16 mouse cellular contexts compared by ENCODE assay signal in genomic region chr8:127405815-127406214, GRCm38 (mm10).
DNase-seq lines count a peak whose midpoint lies in the region; TF ChIP-seq lines count a peak whose summit lies in the region.
"Had no signal": no experiment of that assay in that cellular context is flagged by ENCODE, and none has a peak within 500 bp of the region (broad histone marks: within the 10 kb centered on the region; RNA-seq: fewer than 3 reads in every experiment).

No protein-coding gene starts in this region.

- H3K27me3 ChIP-seq in kidney, adult 2 months (replicated peaks; ENCODE audit: control insufficient read depth, insufficient read depth, low read length): no peaks in the 10 kb centered on the region
- no peaks in the 10 kb centered on the region for H3K27me3 ChIP-seq in forebrain, embryonic 10.5 days (ENCODE audit: poor library complexity, severe bottlenecking)
- H3K27me3 ChIP-seq: heart, embryonic 13.5 days; hindbrain, embryonic 13.5 days; lung, embryonic 15.5 days; midbrain, embryonic 15.5 days had no signal

- peak; percentile 3 for DNase-seq in lung, postnatal 25 days (ENCODE audit: low spot score)
- no peak for DNase-seq in lung, postnatal 4 days
- DNase-seq in NIH3T3 (ENCODE audit: low read depth): peak; percentile 78
- DNase-seq in kidney, adult 2 months: peak; percentile 76
- peak; percentile 23 to 42 for DNase-seq in kidney, postnatal 4 days
- no peak for DNase-seq in forebrain, embryonic 10.5 days (ENCODE audit: extremely low spot score, low spot score)
- DNase-seq in gastrocnemius, postnatal 10 days: no peak
- DNase-seq: adrenal gland, postnatal 14 days; gastrocnemius, postnatal 14 days; retina, postnatal 1 day; spleen, adult 18-20 months had no signal

- no peak for TF ChIP-seq CTCF in kidney, adult 2 months (conservative IDR thresholded peaks at IDR 0.05; ENCODE audit: insufficient read depth, insufficient read length, low read depth, low read length)

- peak overlapping the region; percentile 39; the same call in 1 of the 2 replicates for H3K27ac ChIP-seq in kidney, adult 2 months (ENCODE audit: insufficient read depth, low read depth, low read length)
- no peak overlapping the region for H3K27ac ChIP-seq in forebrain, embryonic 10.5 days
- H3K27ac ChIP-seq: heart, embryonic 13.5 days; hindbrain, embryonic 13.5 days; left cerebral cortex, adult 2 months; lung, embryonic 15.5 days; midbrain, embryonic 15.5 days had no signal

- peaks cover 4% of the 10 kb centered on the region for H3K36me3 ChIP-seq in kidney, adult 2 months (ENCODE audit: control insufficient read depth, insufficient read depth, low read length)
- peaks cover 41% of the 10 kb centered on the region for H3K36me3 ChIP-seq in forebrain, embryonic 10.5 days (replicated peaks)
- H3K36me3 ChIP-seq: midbrain, embryonic 15.5 days had no signal

- peaks cover 5% of the 10 kb centered on the region; the same call in 1 of the 2 replicates for H3K4me1 ChIP-seq in kidney, adult 2 months (ENCODE audit: control insufficient read depth, insufficient read depth, low read length)
- peaks cover 4% of the 10 kb centered on the region; the same call in 1 of the 2 replicates for H3K4me1 ChIP-seq in forebrain, embryonic 10.5 days
- H3K4me1 ChIP-seq: heart, embryonic 13.5 days; lung, embryonic 15.5 days; midbrain, embryonic 15.5 days had no signal

- no peak overlapping the region for H3K4me3 ChIP-seq in kidney, adult 2 months (ENCODE audit: insufficient read depth, low read depth, low read length)
- no peak overlapping the region for H3K4me3 ChIP-seq in forebrain, embryonic 10.5 days
- H3K4me3 ChIP-seq: heart, embryonic 13.5 days; hindbrain, embryonic 13.5 days; left cerebral cortex, adult 2 months; lung, embryonic 15.5 days; midbrain, embryonic 15.5 days had no signal

- no peak for TF ChIP-seq POLR2A in kidney, adult 2 months (IDR thresholded peaks at IDR 0.05; ENCODE audit: low read depth, low read length)

- no peaks in the 10 kb centered on the region for H3K9me3 ChIP-seq in forebrain, embryonic 10.5 days
- H3K9me3 ChIP-seq: heart, embryonic 13.5 days; hindbrain, embryonic 13.5 days; lung, embryonic 15.5 days; midbrain, embryonic 15.5 days had no signal

Comparison
In these comparisons a context has a peak if more than half of its experiments do, and no peak if none do; other contexts are left out.
1. DNase-seq: peak in lung, postnatal 25 days (single experiment), NIH3T3 (single experiment), kidney, adult 2 months (single experiment) and kidney, postnatal 4 days (2 of 2); none in lung, postnatal 4 days (0 of 2), forebrain, embryonic 10.5 days (single experiment) and gastrocnemius, postnatal 10 days (single experiment).